Mouse (Mus musculus) lung, postnatal 0 days (tissue): Measurements from ENCODE around the gene Adcy9. TPM values are rescaled to one million over a fixed set of nuclear protein-coding genes. Genes with fewer than 3 reads are reported as not detected.
"Not testable (repeated sequence)": the region's sequence is repeated elsewhere in the genome, so short reads cannot be mapped to it uniquely, and the experiment has no call there.

Source experiments
- ATAC-seq: fragments of 200-750 bp; cut with Nextera tagmentation; 2 replicates; pipeline ENCODE4 v1.8.0; 2017; ENCODE audit warnings: moderate library complexity
- DNase-seq: peaks from one replicate; pipeline ENCODE4 v3.0.0-alpha.2; 2016; ENCODE audit warnings: low spot score
- H3K27ac ChIP-seq: fragments of 300-500 bp; sonication (generic); 2 replicates; pipeline ENCODE4 v1.5.1; 2014; ENCODE audit warnings: antibody characterized with exemption, mild to moderate bottlenecking, low read length, mixed read lengths
- H3K27me3 ChIP-seq: fragments of 300-500 bp; sonication (generic); replicated peaks from 2 replicates; pipeline ENCODE4 v1.6.1; 2014; ENCODE audit warnings: low read length, mixed read lengths; ENCODE audit not compliant: insufficient read depth
- H3K36me3 ChIP-seq: fragments of 300-500 bp; sonication (generic); 2 replicates; pipeline ENCODE4 v1.6.1; 2014; ENCODE audit warnings: low read length, mixed read lengths; ENCODE audit not compliant: insufficient read depth
- H3K4me1 ChIP-seq: fragments of 300-500 bp; sonication (generic); 2 replicates; pipeline ENCODE4 v1.6.1; 2014; ENCODE audit warnings: antibody characterized with exemption, low read depth, low read length, mixed read lengths; ENCODE audit not compliant: insufficient read depth
- H3K4me2 ChIP-seq: fragments of 300-500 bp; sonication (generic); replicated peaks from 2 replicates; pipeline ENCODE4 v1.6.1; 2014; ENCODE audit warnings: low read depth, mild to moderate bottlenecking, low read length, moderate library complexity, mixed read lengths
- H3K4me3 ChIP-seq: fragments of 300-500 bp; sonication (generic); 2 replicates; pipeline ENCODE4 v1.5.1; 2014; ENCODE audit warnings: low read depth, low read length
- H3K9ac ChIP-seq: fragments of 300-500 bp; sonication (generic); replicated peaks from 2 replicates; pipeline ENCODE4 v1.6.1; 2014; ENCODE audit warnings: low read depth, mild to moderate bottlenecking
- H3K9me3 ChIP-seq: fragments of 300-500 bp; sonication (generic); 2 replicates; pipeline ENCODE4 v1.6.1; 2016; ENCODE audit warnings: low read length, mixed read lengths
- CTCF ChIP-seq: IDR thresholded peaks from 2 replicates; pipeline ENCODE4 v1.5.1; 2016; ENCODE audit warnings: antibody characterized with exemption, mild to moderate bottlenecking
- EP300 ChIP-seq: IDR thresholded peaks from 2 replicates; pipeline ENCODE4 v1.6.1; 2016; ENCODE audit warnings: antibody characterized with exemption, mild to moderate bottlenecking, control low read depth
- WGBS: fragments of 180-500 bp; shearing (Covaris S2); extraction: QIAGEN DNeasy Blood & Tissue Kit; methylation state at CpG from one replicate; pipeline ENCODE4 v1.1.7; 2014; 5-methylcytosine and 5-hydroxymethylcytosine counted together
- polyA plus RNA-seq: library from polyadenylated mRNA; unstranded; fragments of >200 nt; fragmentation: Nextera tagmentation; extraction: Ambion mirVana; gene quantifications from 2 replicates; pipeline ENCODE4 v1.2.1, GENCODE M21; 2015

Adcy9 gene
- polyA plus RNA-seq, 1 experiment from 2014 or later: 2.9 TPM

- peak overlapping the region; percentile 72 for H3K4me2 ChIP-seq
- peaks cover 3% of the 10 kb centered on the region; the same call in 1 of the 2 replicates for H3K4me1 ChIP-seq
- H3K9me3 ChIP-seq: no peaks in the 10 kb centered on the region
- ATAC-seq (no peak), DNase-seq (no peak)
- H3K36me3 ChIP-seq: no peaks in the 10 kb centered on the region
- peak overlapping the region; percentile 44 for H3K4me3 ChIP-seq
- TF ChIP-seq EP300: no peak
- H3K27me3 ChIP-seq: no peaks in the 10 kb centered on the region
- no peak overlapping the region for H3K27ac ChIP-seq
- H3K9ac ChIP-seq: peak overlapping the region; percentile 46; the same call in 1 of the 2 replicates
- WGBS: 49% methylated on average over 9 of the region's 9 CpGs
These were observed 152.8 kb downstream of the Adcy9 start for GRCm38 (mm10) chr16:4267453-4267852.

GRCm38 (mm10) chr16:4265351-4265750 lies 154.9 kb downstream of the Adcy9 start:
- H3K36me3 ChIP-seq: no peaks in the 10 kb centered on the region
- no peak for DNase-seq
- H3K4me3 ChIP-seq: no peak overlapping the region
- H3K27ac ChIP-seq: no peak overlapping the region
- no peaks in the 10 kb centered on the region for H3K27me3 ChIP-seq
- H3K9ac ChIP-seq: no peak overlapping the region
- no peak overlapping the region for H3K4me2 ChIP-seq
- peaks cover 2% of the 10 kb centered on the region; the same call in 1 of the 2 replicates for H3K4me1 ChIP-seq
- 45% methylated on average over 5 of the region's 5 CpGs for WGBS
- no peak for ATAC-seq
- no peaks in the 10 kb centered on the region for H3K9me3 ChIP-seq
- no peak for TF ChIP-seq EP300
- TF ChIP-seq CTCF: no peak

GRCm38 (mm10) chr16:4263486-4263885 lies 156.8 kb downstream of the Adcy9 start:
- no peak for TF ChIP-seq CTCF
- TF ChIP-seq EP300: no peak

GRCm38 (mm10) chr16:4257546-4257945 lies 162.8 kb downstream of the Adcy9 start:
- no peaks in the 10 kb centered on the region for H3K36me3 ChIP-seq
- 80% methylated on average over 2 of the region's 2 CpGs for WGBS
- ATAC-seq (no peak), DNase-seq (no peak)
- no peaks in the 10 kb centered on the region for H3K27me3 ChIP-seq
- no peak overlapping the region for H3K4me3 ChIP-seq
- no peak overlapping the region for H3K4me2 ChIP-seq
- H3K9me3 ChIP-seq: no peaks in the 10 kb centered on the region
- H3K4me1 ChIP-seq: no peaks in the 10 kb centered on the region
- H3K27ac ChIP-seq: no peak overlapping the region
- TF ChIP-seq EP300 (no peak), CTCF (no peak)
- no peak overlapping the region for H3K9ac ChIP-seq

More at GRCm38 (mm10) chr16:4263486-4263885, 156.8 kb downstream of the Adcy9 start:
- ATAC-seq: no peak
- H3K27me3 ChIP-seq: no peaks in the 10 kb centered on the region
- 77% methylated on average over 3 of the region's 3 CpGs for WGBS
- no peaks in the 10 kb centered on the region for H3K36me3 ChIP-seq
- DNase-seq: no peak
- H3K4me3 ChIP-seq: no peak overlapping the region
- no peaks in the 10 kb centered on the region for H3K9me3 ChIP-seq
- H3K27ac ChIP-seq: no peak overlapping the region
- no peak overlapping the region for H3K9ac ChIP-seq
- no peak overlapping the region for H3K4me2 ChIP-seq
- no peaks in the 10 kb centered on the region; the same call in 1 of the 2 replicates for H3K4me1 ChIP-seq

GRCm38 (mm10) chr16:4248791-4249190 lies 171.5 kb downstream of the Adcy9 start:
- no peak overlapping the region for H3K9ac ChIP-seq
- DNase-seq (peak; percentile 71), ATAC-seq (peak; percentile 64)
- H3K27me3 ChIP-seq: no peaks in the 10 kb centered on the region
- no peaks in the 10 kb centered on the region for H3K4me1 ChIP-seq
- no peak overlapping the region for H3K27ac ChIP-seq
- 69% methylated on average over 3 of the region's 3 CpGs for WGBS
- H3K9me3 ChIP-seq: no peaks in the 10 kb centered on the region
- H3K36me3 ChIP-seq: no peaks in the 10 kb centered on the region
- H3K4me3 ChIP-seq: no peak overlapping the region
- H3K4me2 ChIP-seq: no peak overlapping the region
- TF ChIP-seq EP300 (no peak), CTCF (no peak)

GRCm38 (mm10) chr16:4245241-4245640 lies 175.1 kb downstream of the Adcy9 start:
- H3K36me3 ChIP-seq, ATAC-seq: not testable (repeated sequence)
- WGBS: 83% methylated on average over 1 of the region's 1 CpGs

More at GRCm38 (mm10) chr16:4245241-4245640, 175.1 kb downstream of the Adcy9 start:
- H3K9me3 ChIP-seq, H3K27me3 ChIP-seq, H3K4me1 ChIP-seq, DNase-seq, H3K9ac ChIP-seq, H3K4me2 ChIP-seq, H3K27ac ChIP-seq, H3K4me3 ChIP-seq: not testable (repeated sequence)

Other genes starting within 250 kb of the Adcy9 start
- 24.7 and 30.6 TPM in 2 replicates for gene Crebbp, start 206.5 kb downstream of the Adcy9 start, polyA plus RNA-seq
- 5.5 and 6.6 TPM in 2 replicates for gene Srl, start 121.3 kb upstream of the Adcy9 start, polyA plus RNA-seq
- 5.7 and 6.4 TPM in 2 replicates for gene Tfap4, start 139.4 kb upstream of the Adcy9 start, polyA plus RNA-seq
- 20.7 and 26.5 TPM in 2 replicates for gene Glis2, start 174.2 kb upstream of the Adcy9 start, polyA plus RNA-seq
- gene Pam16, start 204.5 kb upstream of the Adcy9 start, polyA plus RNA-seq: 76.2 and 78.4 TPM in 2 replicates
- gene Vasn, start 219.4 kb upstream of the Adcy9 start, polyA plus RNA-seq: 17.4 and 18.0 TPM in 2 replicates
- gene Dnaja3, start 219.5 kb upstream of the Adcy9 start, polyA plus RNA-seq: 37.8 and 38.9 TPM in 2 replicates